Mouse (Mus musculus) adipocyte (in vitro differentiated cells): Measurements from ENCODE around the gene Spata16.
"Not testable (repeated sequence)": the region's sequence is repeated elsewhere in the genome, so short reads cannot be mapped to it uniquely, and the experiment has no call there.

Experiments
- DNase-seq: peaks from one replicate; pipeline ENCODE4 v3.0.0-alpha.2; 2016; ENCODE audit warnings: low spot score

Gene Spata16

DNA sequence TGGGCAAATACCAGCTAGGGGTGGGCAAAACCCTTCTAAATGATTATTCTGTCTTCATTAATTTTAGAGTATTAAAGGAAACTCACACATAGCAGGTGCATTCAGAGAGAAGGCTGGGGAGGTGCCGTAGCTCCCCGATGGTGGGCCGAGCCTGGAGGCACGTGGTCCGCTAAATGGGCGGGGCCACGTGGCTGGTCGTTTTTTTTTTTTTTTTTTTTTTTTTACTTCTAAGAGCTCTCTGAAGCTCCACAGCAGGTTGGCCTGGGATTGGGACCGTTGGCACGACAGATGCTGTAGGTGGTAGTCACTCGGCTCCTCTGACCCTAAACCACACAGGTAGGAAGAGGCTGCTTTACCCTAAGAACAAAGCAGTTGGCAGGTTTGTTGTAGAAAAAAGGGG lies at the start of gene Spata16:
Gene Spata16, plus strand, starts transcription at position 219 of the 400 bp plus-strand sequence.
- DNase-seq: no peak

DNA sequence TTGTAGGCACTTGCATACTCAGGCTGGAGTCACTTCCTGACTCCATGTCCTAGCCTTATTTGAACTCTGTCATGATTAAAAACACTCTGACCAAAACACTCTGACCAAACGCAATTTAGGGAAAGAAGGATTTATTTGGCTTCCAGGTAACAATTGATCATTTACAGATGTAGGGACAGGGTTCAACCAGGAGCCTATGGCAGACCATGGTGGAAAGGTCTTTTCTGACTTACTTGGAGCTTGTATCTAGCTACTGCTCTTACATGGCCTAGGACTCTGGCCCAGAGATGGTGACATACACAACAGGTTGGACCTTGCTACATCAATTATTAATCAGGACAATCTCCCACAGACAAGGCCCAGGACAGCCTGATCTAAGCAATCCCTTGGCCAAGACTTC lies 32.6 kb upstream of the Spata16 start:
- no peak for DNase-seq

DNA sequence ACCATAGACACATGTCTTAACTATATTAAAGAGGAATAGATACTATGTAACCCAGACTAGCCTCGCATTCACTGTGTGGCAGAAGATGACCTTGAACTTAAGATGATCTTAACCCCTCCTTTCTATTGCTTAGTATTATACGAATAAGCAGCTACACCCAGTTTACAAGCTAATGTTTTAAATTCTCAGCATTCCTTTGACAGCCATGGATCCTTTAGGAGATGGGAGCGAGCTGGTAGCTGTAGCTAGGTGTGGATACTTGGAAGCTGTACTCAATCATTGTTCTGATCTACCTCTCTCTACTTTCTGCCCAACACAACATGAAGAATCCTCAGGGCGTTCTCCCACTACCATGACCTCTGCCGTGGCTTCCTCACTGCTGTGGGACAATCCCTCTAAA lies 28.9 kb upstream of the Spata16 start:
- no peak for DNase-seq

DNA sequence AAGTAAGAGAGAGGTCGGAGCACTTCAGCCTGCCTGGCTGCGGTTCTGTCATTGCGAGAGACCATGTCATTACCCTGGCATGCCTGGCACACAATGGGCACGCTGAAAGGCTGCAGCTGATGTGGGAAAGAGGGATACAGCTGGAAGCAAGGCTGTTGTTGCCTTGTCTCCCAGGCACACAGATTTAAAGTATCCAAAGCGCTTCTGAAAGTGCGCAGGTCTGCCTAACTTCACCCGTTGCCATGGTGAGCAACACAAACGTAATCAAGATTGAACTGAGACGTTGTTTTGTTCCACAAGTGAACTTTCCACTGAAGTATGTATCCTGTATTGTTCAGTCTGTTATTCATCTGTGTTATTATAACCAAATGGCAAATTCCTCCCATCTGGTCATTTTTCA lies 1.8 kb downstream of the Spata16 start:
- DNase-seq: no peak

DNA sequence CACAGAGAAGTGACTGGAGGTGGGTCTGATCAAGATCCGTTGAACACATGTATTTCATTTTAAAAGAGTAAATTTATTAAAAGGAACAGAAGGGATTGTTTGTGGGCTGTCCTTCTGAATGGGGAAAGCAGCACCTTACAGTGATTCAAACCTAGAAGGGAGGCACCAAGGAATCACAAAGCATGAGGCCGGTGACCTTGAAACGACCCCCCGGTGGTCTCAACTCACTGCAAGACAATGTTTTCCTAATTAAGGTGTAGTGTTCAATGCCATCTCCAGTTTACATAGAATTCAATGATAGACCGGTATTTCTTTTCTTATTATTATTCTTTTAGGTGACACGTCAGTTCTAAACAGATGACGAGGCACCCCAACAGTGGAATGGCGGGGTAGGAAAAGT lies 2.4 kb downstream of the Spata16 start:
- DNase-seq: no peak

DNA sequence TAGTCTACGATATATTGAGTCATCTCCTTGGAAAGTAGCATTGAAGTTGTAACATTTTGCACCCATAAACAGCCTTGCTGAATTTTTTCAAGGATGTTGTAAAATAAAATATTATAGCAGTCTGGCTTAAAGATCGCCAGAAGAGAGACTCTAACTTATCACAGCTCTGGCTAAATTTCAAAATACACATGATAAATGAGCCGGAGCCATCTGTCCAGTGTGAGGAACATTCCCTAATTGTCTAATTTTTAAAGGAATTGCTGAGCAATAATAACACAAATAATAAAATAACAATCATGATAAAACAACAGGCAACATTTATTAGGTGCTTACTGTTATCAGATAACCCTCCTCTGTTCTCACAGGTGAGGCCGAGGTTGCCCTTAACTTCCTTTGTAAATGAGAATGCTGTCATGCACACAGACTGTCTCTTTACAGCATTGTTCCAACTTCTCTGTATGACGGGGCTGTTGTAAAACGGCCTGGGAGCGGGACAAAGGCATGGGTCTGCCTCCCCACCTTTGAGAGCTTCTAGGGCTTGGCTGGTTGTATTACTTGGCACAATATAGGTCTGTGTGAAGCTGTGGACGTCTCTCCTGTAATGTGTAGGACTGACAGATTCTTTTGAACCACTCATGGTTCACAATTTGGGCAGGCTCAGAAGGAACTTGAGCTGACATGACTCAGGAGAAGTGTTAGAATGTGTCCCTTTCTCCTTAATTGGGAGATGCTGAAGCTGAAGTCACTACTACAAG lies 3.1 kb downstream of the Spata16 start:
- DNase-seq: no peak

DNA sequence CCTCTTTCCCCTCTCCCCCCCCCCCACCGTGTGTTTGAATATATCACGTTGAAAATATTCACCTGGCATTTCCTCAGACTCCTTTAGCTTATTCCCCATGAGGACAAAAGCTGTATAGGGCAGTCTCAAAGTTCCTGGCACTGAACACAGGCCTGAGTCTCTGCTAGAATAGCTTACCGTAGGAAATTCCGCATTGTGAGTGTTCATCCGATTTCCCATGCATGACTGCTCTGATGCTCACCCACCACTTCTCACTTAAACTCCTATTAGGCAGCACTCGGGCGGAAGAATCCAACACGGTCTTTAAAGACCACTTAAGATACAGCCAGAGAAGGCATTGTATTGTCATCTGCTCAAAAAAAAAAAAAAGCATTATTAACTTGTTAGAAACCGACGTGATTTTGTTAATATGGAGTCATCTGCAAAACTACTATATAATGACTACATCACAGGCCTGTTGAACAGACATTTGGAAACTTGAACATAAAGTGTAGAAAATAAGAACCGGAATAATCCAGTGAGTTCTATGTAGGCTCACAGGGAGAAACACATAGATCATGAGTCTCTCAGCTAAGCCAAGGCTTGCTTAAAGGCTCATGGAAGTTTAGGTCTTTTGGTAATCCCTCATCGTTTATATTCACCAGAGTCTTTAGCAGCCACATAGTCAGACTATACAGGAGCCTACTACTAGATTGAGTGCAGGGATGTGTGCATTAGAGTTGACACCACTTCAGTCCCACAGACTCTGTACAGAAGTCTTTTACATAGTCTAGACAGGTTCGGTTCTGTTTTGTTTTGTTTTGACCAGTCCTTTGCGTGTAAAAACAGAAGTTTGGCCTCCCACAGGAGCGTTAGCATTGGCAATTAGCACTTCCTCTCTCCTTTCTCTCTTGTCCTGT lies 4.2 kb downstream of the Spata16 start:
- no peak for DNase-seq

DNA sequence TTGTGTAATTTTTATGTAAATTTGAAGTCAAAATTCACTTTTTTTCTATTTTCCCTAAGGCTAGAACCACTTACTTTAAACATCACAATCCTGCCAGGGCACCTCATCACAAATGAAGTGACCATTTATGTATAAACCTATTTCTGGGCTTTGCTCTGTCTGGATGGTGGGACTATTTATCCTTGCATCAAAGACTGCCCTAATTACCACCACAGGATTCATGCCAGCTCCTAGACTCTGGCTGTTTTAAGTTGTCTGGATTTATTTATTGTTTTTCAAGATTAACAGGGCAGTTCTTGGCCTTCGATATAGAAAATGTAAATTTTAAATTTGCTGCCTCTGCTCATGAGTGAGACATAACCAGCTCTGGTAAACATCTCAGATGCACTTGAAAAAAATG lies 6.7 kb downstream of the Spata16 start:
- DNase-seq: no peak

DNA sequence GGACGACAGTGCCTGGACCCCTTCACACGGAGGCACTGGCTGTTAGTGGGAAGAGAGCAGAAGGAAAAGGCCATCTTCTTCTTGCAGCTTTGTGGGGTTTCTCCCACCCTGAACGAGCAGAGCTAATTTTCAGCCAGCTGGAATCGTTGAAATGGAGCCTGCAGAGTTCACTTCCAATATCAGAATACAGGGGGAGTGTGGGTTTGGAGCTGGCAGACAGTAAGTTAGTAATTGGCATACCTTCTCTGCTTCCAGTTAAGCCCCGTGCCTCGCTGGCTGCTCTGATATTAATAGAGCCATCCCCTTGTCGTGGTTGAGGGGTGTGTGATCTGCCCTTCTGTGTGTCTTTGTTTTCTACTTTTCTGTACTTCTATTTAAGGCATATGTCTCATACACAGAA lies 9.4 kb downstream of the Spata16 start:
- no peak for DNase-seq

DNA sequence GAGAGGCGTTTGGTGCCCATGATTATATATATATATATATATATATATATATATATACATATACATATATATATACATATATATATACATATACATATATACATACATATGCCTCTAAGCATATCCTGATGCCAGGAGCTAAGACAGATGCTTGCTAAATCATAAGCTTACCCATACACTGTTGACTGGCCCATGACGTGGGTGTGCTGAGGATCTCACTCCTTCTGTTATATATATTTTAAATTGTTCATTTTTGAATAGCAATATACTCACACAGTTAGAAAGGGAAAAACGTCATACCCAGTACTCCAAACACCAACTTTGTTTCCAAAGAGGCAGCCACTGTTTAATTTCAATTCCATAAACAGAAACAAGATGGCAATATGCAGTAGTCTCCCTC lies 48.4 kb downstream of the Spata16 start:
- no peak for DNase-seq

DNA sequence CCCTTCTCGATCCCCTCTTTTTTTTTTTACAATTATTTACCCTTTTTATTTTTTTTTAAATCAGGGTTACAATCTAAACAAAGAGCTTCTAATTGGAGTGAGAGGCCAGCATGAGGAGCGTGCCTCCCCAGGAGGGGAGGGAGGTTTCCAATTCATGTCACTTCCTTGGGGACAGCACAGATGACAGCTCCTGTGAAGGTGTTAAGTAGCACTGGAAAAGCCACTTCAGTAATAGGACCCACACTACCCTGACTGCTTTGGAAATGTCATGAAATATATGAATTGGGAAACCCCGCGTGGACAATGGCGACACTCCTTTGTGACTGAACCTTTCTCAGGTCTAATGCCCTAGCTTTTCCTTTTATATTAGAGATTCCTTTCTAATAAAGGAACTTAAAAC lies 72.1 kb downstream of the Spata16 start:
- not testable (repeated sequence) for DNase-seq

DNA sequence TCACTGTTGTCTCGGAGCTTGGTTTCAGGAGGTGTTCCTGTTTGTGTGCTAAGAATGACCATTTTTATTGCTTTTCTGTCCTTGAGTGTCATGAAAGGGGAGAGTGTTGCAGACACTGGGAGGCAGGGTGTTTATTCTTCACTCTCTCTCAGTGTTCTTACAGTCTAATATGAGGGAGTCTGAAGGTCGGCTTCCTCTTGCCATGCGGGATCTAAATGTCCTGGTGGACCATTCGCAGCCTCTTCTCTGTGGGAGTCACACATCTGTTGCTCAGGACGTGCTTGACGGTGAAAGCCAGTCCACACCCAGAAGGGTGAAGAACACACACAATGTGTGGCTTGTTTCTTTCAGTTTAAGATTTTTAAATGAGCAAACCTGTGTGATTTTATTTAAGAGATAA lies 90.1 kb downstream of the Spata16 start:
- no peak for DNase-seq

DNA sequence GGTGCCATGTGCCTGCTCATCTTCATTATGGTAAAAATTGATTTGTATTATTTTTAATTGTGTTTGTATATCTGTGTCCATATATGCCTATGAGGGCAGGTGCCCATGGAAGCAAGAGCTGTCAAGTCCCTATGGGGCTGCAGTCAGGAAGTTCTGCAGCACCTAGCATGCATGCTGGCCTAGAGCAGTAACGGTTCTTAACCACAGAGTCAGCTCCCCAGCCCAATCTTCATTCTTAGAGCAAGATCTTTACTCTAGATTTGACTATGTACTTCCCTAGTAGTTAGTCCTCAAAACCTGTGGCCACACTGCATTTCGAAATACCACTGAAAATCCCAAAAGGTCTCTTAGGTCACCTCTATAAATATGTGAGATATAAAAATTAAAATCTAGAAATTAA lies 113.1 kb downstream of the Spata16 start:
- no peak for DNase-seq

DNA sequence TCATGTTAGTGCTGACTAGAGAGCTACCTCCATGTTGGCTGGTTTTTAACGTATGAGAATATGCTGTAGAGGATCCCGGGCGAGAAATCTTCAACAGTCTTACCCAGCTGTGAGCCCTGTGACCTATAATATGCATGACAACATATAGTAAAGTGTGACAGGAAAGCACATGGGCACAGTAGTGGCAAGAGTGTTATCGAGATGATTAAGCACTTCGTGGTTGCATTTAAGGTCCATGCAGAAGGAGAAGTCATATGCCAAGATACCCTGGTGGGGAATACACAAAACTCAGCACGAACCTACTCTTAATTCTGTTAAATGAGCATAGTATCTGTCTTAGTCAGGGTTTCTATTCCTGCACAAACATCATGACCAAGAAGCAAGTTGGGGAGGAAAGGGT lies 115.0 kb downstream of the Spata16 start:
- DNase-seq: no peak

DNA sequence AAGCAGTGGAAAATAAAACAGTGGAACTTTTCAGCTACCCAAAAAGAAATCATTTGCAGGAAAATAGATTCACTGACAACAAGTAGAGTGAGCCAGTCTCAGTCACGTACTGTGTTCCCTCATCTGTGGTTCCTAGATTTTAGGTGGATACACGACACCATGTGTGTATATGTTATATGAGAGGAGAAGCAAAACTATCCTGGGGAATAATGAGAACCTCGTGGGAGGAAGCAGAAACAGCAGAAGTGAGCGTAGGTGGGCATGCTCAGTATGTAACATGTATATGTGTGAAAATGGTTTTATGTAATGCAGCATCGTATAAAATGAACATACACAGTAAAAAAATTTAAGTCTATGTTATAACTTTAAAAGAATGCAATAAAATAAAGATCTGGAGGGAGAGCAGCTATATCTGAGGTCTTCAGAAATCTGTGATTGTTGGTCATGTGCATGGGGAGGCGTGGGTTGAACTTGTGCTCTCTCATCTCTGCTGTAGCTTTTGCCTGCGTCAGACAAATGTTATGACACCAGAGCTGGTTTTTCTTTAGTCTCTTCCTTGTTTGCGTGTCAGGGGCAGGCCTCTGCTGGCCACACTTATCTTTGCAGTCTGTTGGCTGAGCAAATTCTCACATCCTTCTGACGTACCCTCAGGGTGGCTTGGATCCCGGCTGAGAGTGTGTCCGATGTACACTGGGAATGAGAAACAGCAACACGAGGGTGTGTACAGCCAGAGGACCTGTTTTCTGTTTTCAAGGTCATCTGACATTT lies 156.1 kb downstream of the Spata16 start:
- no peak for DNase-seq

DNA sequence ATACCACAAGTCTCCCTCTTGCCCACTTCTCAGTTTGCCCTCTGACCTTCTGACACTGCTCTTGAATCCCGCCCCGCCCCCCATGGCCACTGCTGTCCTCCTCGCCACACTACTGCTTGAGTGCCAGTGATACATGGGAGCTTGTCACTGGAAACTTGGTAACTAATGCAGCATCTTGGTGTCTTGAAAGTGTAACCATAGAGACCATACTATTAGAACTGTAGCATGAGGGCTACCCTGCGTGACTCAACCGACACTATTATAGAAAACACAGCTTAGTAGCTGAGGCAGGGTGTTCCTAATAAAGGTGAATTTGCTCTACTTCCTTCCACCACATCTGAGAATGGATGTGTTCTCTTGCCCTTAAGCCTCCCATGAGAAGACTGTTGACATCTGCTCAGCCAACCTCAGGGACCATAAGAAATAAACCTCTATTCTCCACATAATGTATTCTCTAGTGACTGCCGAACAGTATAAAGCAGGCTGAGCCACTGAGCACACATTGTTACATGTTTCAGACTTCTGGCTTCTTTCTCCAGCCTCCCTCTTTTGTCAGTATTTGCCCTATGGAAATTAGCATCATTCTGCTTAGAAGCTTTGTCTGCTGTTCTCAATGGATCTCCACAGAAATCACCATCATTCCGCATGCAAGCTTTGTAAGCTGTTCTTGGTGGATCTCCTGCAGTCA lies 158.6 kb downstream of the Spata16 start:
- no peak for DNase-seq

DNA sequence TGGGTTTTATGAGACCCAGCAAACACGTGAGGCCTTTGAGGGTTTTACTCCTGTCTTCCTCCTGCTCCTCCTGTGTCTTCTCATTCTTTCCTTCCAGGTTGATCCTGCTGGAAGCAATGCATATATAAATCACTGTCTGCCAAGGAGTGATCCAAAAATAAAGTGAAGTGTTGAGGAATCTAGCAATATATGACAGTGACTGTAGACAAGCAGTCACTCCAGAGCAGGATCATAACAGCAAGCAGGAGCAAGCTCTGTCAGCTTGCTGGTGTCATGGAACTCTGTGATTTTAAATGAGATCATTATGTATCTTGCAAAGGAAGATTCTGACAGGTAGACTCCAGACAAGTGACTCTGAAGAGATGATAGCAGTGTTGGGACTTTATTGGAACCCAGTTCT lies 159.5 kb downstream of the Spata16 start:
- no peak for DNase-seq

DNA sequence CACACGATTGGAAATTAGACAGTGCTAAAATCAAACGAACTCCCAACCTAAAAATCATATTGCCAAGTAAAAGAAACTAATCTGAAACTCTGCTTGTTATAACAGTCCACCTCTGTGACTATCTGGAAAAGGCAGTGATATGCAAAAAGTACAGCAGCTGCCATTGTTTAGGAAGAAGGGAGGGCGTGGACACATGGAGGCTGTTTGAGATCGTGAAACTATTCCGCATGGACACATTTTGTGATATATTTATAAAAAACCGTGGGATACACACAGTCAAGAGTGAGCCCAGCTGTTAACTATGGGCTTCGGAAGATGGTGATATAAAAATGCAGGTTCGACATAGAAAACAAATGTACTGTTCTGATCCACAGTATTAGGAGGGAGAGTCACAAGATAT lies 176.9 kb downstream of the Spata16 start:
- no peak for DNase-seq

DNA sequence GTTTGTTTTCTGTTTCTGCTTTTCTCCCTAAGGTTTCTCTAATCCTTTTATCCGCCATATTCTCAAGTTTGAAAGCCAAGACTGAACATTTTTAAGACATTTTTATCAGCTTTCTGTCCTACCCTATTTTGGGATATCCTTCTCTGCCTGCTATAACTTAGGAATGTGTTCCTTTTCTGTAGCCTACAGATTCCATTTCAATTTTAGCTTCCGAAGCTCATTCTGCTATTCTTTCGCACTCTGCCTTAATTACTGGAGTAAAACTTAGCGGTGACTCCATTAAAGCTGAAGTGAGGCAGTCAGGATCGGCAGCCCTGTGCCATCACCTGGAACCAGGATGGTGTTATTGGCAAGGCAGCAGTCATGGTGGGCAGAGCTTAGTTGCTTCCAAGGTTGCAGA lies 178.3 kb downstream of the Spata16 start:
- no peak for DNase-seq

DNA sequence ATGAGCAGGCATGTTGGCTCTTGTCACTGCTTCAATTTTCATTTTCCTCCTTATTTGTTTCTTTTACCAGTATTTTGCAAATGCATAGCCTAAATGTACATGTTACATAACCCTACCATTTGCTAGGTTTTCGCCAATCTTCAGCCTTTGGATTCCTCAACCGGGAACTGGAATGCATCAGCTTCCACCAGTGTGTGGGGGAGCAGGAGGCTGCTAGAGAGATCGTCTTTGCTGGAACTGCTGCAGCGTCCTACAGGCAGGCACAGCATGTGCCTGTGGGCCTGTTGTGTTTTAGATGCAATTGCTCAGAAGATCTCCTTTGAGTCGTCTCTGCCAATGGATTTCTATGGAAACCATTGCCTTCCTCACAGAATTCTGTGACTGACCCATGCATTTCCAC lies 182.0 kb downstream of the Spata16 start:
- no peak for DNase-seq

DNA sequence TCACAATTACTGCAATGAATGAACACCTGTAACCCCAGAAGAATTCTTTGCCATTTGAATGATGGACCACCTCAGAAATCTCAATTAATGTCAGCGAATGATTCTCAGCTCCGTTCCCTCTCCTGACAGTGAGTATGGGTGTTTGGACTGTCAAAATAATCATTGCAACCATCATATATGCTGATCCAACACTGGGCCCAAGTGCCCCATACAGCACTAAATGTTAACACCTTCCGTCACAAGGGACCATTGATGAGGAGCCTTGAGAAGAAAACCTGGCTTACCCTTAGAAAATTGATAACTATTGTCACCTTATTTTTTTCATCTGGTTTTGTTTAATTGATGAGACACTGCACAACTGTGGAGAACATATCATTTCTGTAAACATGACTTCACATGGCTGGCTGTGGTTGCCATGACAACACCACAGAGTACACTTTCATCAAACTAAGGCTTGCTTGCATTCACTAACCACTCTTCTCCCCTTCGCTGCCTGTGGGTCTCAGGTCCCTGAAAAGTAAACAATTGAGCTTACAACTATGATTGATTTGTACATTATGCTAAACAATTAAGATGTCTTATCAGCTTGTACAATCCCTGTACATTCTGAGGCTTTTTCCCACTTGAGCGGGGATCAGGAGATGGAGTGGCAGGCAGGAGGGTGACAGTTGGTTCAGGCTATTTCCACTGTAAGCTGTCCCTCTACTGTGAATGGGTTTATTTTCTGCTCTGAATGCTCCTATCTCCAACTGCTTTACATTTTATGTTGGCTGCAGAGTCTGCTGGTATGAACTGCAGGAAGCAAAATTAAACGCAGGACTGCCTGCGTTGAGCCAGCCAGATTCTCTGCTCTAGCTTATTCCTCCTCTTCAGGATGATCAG lies 189.8 kb downstream of the Spata16 start:
- no peak for DNase-seq
